Mouse (Mus musculus) activated CD4-positive, CD25-positive, alpha-beta regulatory T cell, adult 4 months (primary cell): ENCODE results near the gene Rplp2. TPM values are rescaled to one million over a fixed set of nuclear protein-coding genes. Genes with fewer than 3 reads are reported as not detected.
A peak's percentile ranks its signal among the peaks of the same experiment; 100 is the strongest.
"Not testable (repeated sequence)": the region's sequence is repeated elsewhere in the genome, so short reads cannot be mapped to it uniquely, and the experiment has no call there.

Experiments
- ATAC-seq: one replicate; pipeline ENCODE4 v1.8.0; 2017
- polyA plus RNA-seq, 2 experiments: library from polyadenylated mRNA; unstranded; fragments of 100-300 nt; shearing (Covaris generic); gene quantifications; one replicate each; pipeline ENCODE4 v1.2.1; 2017

Rplp2 gene
- polyA plus RNA-seq, 2 experiments from 2014 or later = 3,324 to 3,604 TPM

- ATAC-seq = no peak
Measured at GRCm38 (mm10) chr7:141431434-141432185, 15.6 kb upstream of the Rplp2 start.

- no peak for ATAC-seq
Measured at GRCm38 (mm10) chr7:141432186-141432611, 15.0 kb upstream of the Rplp2 start.

- ATAC-seq = no peak
Measured at GRCm38 (mm10) chr7:141432741-141433516, 14.2 kb upstream of the Rplp2 start.

GRCm38 (mm10) chr7:141433517-141434400 is 13.4 kb upstream of the Rplp2 start:
- ATAC-seq = no peak

GRCm38 (mm10) chr7:141434464-141434863 is 12.7 kb upstream of the Rplp2 start:
- no peak for ATAC-seq

GRCm38 (mm10) chr7:141435129-141435855 is 11.9 kb upstream of the Rplp2 start:
- ATAC-seq = peak; percentile 64

GRCm38 (mm10) chr7:141435856-141436522 is 11.2 kb upstream of the Rplp2 start:
- ATAC-seq = no peak

- ATAC-seq = no peak
Measured at GRCm38 (mm10) chr7:141436523-141436892, 10.7 kb upstream of the Rplp2 start.

GRCm38 (mm10) chr7:141437178-141438120 is 9.7 kb upstream of the Rplp2 start, which contains the start of gene Slc25a22:
Gene Slc25a22, minus strand, starts transcription at chr7:141437892.
- ATAC-seq = peak; percentile 81

- no peak for ATAC-seq
Measured at GRCm38 (mm10) chr7:141438201-141438968, 8.8 kb upstream of the Rplp2 start.

GRCm38 (mm10) chr7:141439140-141439679 is 8.0 kb upstream of the Rplp2 start:
- ATAC-seq = no peak

GRCm38 (mm10) chr7:141439811-141440210 is 7.4 kb upstream of the Rplp2 start:
- ATAC-seq = no peak

- ATAC-seq = no peak
Measured at GRCm38 (mm10) chr7:141440613-141441012, 6.6 kb upstream of the Rplp2 start.

GRCm38 (mm10) chr7:141441460-141441859 is 5.7 kb upstream of the Rplp2 start:
- ATAC-seq = no peak

- ATAC-seq = no peak
Measured at GRCm38 (mm10) chr7:141442199-141442598, 5.0 kb upstream of the Rplp2 start.

GRCm38 (mm10) chr7:141443081-141443821 is 3.9 kb upstream of the Rplp2 start:
- ATAC-seq = no peak

GRCm38 (mm10) chr7:141443828-141444237 is 3.3 kb upstream of the Rplp2 start, which contains the start of gene Pidd1:
Gene Pidd1, minus strand, starts transcription at chr7:141444025.
- ATAC-seq = peak; percentile 44

- ATAC-seq = not testable (repeated sequence)
Measured at GRCm38 (mm10) chr7:141446374-141446773, 796 bp upstream of the Rplp2 start.
